Mouse (Mus musculus): ENCODE measurements around the gene Usp34. TPM values are rescaled to one million over a fixed set of nuclear protein-coding genes. Genes with fewer than 3 reads are reported as not detected.

Gene Usp34
- 44.6 and 46.2 TPM in 2 replicates for polyA plus RNA-seq (2014; fragmentation: Nextera tagmentation; extraction: Ambion mirVana)

- peak within 1 kb of the TSS; percentile 93 for H3K9ac ChIP-seq (replicated peaks; ENCODE audit: low read depth, low read length)
- H3K9me3 ChIP-seq (ENCODE audit: control insufficient read depth, low read depth, low read length) = no peaks in the 10 kb centered on the region
- H3K27me3 ChIP-seq (ENCODE audit: control insufficient read depth, insufficient read depth, low read length) = no peaks in the 10 kb centered on the region
- WGBS = under 1% methylated on average over 63 of the region's 80 CpGs
- ATAC-seq (ENCODE audit: insufficient number of reproducible peaks, insufficient read depth, low FRiP score, low read depth) = no peak; the same call in 1 of the 2 replicates
- H3K4me3 ChIP-seq (ENCODE audit: low read depth, low read length) = peak within 1 kb of the TSS; percentile 80
- no peaks in the 10 kb centered on the region for H3K36me3 ChIP-seq (ENCODE audit: control insufficient read depth, insufficient read depth, low read length)
- H3K27ac ChIP-seq (ENCODE audit: low read length) = peak within 1 kb of the TSS; percentile 99
- peaks cover 9% of the 10 kb centered on the region for H3K4me1 ChIP-seq (ENCODE audit: control insufficient read depth, insufficient read depth, low read length)
- peak within 1 kb of the TSS; percentile 62 for H3K4me2 ChIP-seq (replicated peaks; ENCODE audit: low read depth, low read length)
Observed at GRCm38 (mm10) chr11:23306764-23307565, at the start of gene Usp34. Gene Usp34, plus strand, starts transcription at chr11:23306895.

DNA sequence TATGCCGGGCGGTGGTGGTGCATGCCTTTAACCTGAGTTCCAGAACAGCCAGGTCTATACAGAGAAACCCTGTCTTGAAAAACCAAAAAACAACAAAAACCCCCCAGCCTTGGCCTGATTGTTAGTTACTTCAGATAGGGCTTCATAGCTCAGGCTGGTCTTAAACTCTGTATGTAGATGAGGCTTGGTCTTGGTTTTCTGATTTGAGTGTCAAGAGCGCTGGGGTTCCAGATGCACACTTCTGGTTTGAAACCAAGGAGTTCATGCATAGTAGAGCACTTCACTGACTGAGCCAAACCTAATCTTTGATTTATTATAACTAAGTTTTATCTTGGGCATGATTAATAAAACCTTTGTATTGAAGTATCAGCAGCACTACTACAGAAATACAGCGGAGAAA, 47.6 kb upstream of the Usp34 start:
- WGBS = 89% methylated on average over 4 of the region's 4 CpGs
- no peak overlapping the region for H3K4me3 ChIP-seq (ENCODE audit: low read depth, low read length)
- ATAC-seq (ENCODE audit: insufficient number of reproducible peaks, insufficient read depth, low FRiP score, low read depth) = no peak
- no peak overlapping the region for H3K9ac ChIP-seq (replicated peaks; ENCODE audit: low read depth, low read length)
- no peak overlapping the region for H3K27ac ChIP-seq (ENCODE audit: low read length)
- H3K36me3 ChIP-seq (ENCODE audit: control insufficient read depth, insufficient read depth, low read length) = peaks cover 18% of the 10 kb centered on the region
- H3K4me1 ChIP-seq (ENCODE audit: control insufficient read depth, insufficient read depth, low read length) = peaks cover 15% of the 10 kb centered on the region; the same call in 1 of the 2 replicates
- H3K27me3 ChIP-seq (ENCODE audit: control insufficient read depth, insufficient read depth, low read length) = no peaks in the 10 kb centered on the region
- no peaks in the 10 kb centered on the region for H3K9me3 ChIP-seq (ENCODE audit: control insufficient read depth, low read depth, low read length)
- peak overlapping the region; percentile 93; the same call in 1 of the 2 replicates for H3K4me2 ChIP-seq (replicated peaks; ENCODE audit: low read depth, low read length)

DNA sequence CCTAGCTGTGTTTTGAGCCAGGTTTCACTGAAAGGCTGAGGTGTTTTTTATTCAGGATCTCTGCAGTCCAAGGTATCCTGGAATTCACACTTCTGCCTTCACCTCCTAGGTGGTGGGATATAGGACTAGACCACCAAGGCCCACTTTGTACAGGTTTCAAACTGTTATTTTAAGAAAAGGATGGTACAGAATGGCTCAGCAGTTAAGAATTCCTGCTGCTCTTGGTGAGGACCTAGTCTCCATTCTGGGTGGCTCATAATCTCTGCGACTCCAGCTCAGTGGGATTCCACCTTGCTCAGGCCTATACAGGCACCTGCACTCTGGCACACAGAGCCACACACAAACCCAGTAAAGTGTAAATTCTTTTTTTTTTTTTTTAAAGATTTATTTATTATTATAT, 47.2 kb upstream of the Usp34 start:
- H3K27ac ChIP-seq (ENCODE audit: low read length) = no peak overlapping the region
- H3K36me3 ChIP-seq (ENCODE audit: control insufficient read depth, insufficient read depth, low read length) = peaks cover 21% of the 10 kb centered on the region
- ATAC-seq (ENCODE audit: insufficient number of reproducible peaks, insufficient read depth, low FRiP score, low read depth) = no peak
- H3K4me1 ChIP-seq (ENCODE audit: control insufficient read depth, insufficient read depth, low read length) = peaks cover 15% of the 10 kb centered on the region; the same call in 1 of the 2 replicates
- no peaks in the 10 kb centered on the region for H3K9me3 ChIP-seq (ENCODE audit: control insufficient read depth, low read depth, low read length)
- H3K27me3 ChIP-seq (ENCODE audit: control insufficient read depth, insufficient read depth, low read length) = no peaks in the 10 kb centered on the region
- WGBS = 74% methylated on average over 1 of the region's 1 CpGs
- H3K9ac ChIP-seq (replicated peaks; ENCODE audit: low read depth, low read length) = no peak overlapping the region
- no peak overlapping the region for H3K4me2 ChIP-seq (replicated peaks; ENCODE audit: low read depth, low read length)
- no peak overlapping the region for H3K4me3 ChIP-seq (ENCODE audit: low read depth, low read length)

- H3K4me2 ChIP-seq (replicated peaks; ENCODE audit: low read depth, low read length) = no peak overlapping the region
- WGBS = 86% methylated on average over 1 of the region's 1 CpGs
Observed at GRCm38 (mm10) chr11:23260186-23260585, 46.5 kb upstream of the Usp34 start.

DNA sequence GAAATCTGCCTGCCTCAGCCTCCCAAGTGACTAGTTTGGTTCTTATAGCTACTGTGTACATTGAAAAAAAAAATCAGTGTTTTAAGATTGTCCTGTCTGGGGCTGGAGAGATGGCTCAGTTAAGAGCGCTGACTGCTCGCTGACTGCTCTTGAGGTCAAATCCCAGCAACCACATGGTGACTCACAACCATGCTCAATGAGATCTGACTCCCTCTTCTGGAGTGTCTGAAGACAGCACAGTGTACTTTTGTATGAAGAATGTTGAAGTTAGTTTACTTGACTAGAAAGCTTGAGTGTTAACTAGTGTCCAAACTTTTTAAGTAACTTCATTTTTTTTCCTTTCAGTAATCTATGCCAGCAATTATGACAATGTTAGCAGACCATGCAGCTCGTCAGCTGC, 45.2 kb upstream of the Usp34 start:
- no peak overlapping the region for H3K9ac ChIP-seq (replicated peaks; ENCODE audit: low read depth, low read length)
- no peak overlapping the region for H3K4me3 ChIP-seq (ENCODE audit: low read depth, low read length)
- peaks cover 40% of the 10 kb centered on the region for H3K36me3 ChIP-seq (ENCODE audit: control insufficient read depth, insufficient read depth, low read length)
- no peak overlapping the region for H3K27ac ChIP-seq (ENCODE audit: low read length)
- H3K4me2 ChIP-seq (replicated peaks; ENCODE audit: low read depth, low read length) = no peak overlapping the region
- no peaks in the 10 kb centered on the region for H3K27me3 ChIP-seq (ENCODE audit: control insufficient read depth, insufficient read depth, low read length)
- no peaks in the 10 kb centered on the region for H3K9me3 ChIP-seq (ENCODE audit: control insufficient read depth, low read depth, low read length)
- WGBS = 76% methylated on average over 3 of the region's 3 CpGs
- peaks cover 12% of the 10 kb centered on the region; the same call in 1 of the 2 replicates for H3K4me1 ChIP-seq (ENCODE audit: control insufficient read depth, insufficient read depth, low read length)
- ATAC-seq (ENCODE audit: insufficient number of reproducible peaks, insufficient read depth, low FRiP score, low read depth) = no peak

More at GRCm38 (mm10) chr11:23260186-23260585, 46.5 kb upstream of the Usp34 start:
- Histone ChIP-seq H3K27me3 (ENCODE audit: control insufficient read depth, insufficient read depth, low read length) (no peaks in the 10 kb centered on the region), H3K27ac (ENCODE audit: low read length) (no peak overlapping the region), H3K4me1 (ENCODE audit: control insufficient read depth, insufficient read depth, low read length) (peaks cover 12% of the 10 kb centered on the region; the same call in 1 of the 2 replicates), H3K9me3 (ENCODE audit: control insufficient read depth, low read depth, low read length) (no peaks in the 10 kb centered on the region), H3K4me3 (ENCODE audit: low read depth, low read length) (no peak overlapping the region), H3K36me3 (ENCODE audit: control insufficient read depth, insufficient read depth, low read length) (peaks cover 28% of the 10 kb centered on the region), H3K9ac (replicated peaks; ENCODE audit: low read depth, low read length) (no peak overlapping the region)
- no peak for ATAC-seq (ENCODE audit: insufficient number of reproducible peaks, insufficient read depth, low FRiP score, low read depth)

- no peak overlapping the region for H3K27ac ChIP-seq (ENCODE audit: low read length)
- H3K36me3 ChIP-seq (ENCODE audit: control insufficient read depth, insufficient read depth, low read length) = peaks cover 59% of the 10 kb centered on the region
- no peak for ATAC-seq (ENCODE audit: insufficient number of reproducible peaks, insufficient read depth, low FRiP score, low read depth)
Observed at GRCm38 (mm10) chr11:23264949-23265348, 41.7 kb upstream of the Usp34 start.

DNA sequence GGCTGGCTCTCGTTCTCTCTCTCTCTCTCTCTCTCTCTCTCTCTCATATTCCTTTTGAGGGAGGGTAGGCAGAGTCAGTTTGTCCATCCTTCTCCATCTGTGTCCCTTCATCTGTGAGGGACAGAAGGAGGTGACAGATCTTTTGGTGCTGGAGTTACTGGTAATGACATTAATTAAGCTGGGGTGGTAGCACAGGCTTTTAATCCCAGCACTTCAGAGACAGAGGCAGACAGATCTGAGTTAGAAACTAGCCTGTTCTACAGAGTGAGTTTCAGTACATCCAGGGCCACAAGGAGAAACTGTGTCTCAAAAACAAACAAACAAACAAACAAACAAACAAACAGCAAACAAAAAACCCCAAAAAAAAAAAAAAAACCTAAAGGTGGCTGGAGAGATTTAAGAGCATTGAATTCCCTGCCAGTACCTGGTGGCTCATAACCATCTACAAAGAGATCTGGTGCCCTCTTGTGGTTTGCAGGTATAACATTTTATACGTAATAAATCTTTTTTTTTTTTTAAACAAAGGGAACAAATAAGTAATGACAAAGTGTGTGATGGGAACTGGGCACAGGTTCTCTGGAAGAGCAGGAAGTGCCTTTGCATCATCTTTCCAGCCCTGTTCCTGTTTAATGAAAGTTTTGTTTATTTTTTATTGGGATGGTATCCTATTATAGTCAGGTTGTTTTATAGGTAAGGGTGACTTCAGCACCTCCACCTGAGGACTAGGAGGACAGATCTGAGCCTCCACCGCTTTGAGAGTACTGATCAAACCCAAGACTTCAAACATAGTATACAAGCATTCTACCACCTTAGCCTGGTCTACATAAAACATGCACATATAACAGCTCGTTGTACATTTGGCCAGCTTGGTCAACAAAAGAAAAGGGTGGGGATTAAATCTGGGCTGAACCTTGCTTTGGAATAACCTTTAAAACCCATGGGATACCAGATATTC, 34.6 kb upstream of the Usp34 start:
- Histone ChIP-seq H3K9me3 (ENCODE audit: control insufficient read depth, low read depth, low read length) (no peaks in the 10 kb centered on the region), H3K27ac (ENCODE audit: low read length) (no peak overlapping the region), H3K27me3 (ENCODE audit: control insufficient read depth, insufficient read depth, low read length) (no peaks in the 10 kb centered on the region), H3K4me3 (ENCODE audit: low read depth, low read length) (no peak overlapping the region), H3K4me1 (ENCODE audit: control insufficient read depth, insufficient read depth, low read length) (no peaks in the 10 kb centered on the region), H3K4me2 (replicated peaks; ENCODE audit: low read depth, low read length) (no peak overlapping the region), H3K36me3 (ENCODE audit: control insufficient read depth, insufficient read depth, low read length) (peaks cover 79% of the 10 kb centered on the region), H3K9ac (replicated peaks; ENCODE audit: low read depth, low read length) (no peak overlapping the region)
- ATAC-seq (ENCODE audit: insufficient number of reproducible peaks, insufficient read depth, low FRiP score, low read depth) = no peak
- 76% methylated on average over 4 of the region's 4 CpGs for WGBS

More at GRCm38 (mm10) chr11:23264949-23265348, 41.7 kb upstream of the Usp34 start:
- Histone ChIP-seq H3K4me1 (ENCODE audit: control insufficient read depth, insufficient read depth, low read length) (no peaks in the 10 kb centered on the region), H3K9ac (replicated peaks; ENCODE audit: low read depth, low read length) (no peak overlapping the region), H3K4me3 (ENCODE audit: low read depth, low read length) (no peak overlapping the region), H3K4me2 (replicated peaks; ENCODE audit: low read depth, low read length) (no peak overlapping the region), H3K9me3 (ENCODE audit: control insufficient read depth, low read depth, low read length) (no peaks in the 10 kb centered on the region), H3K27me3 (ENCODE audit: control insufficient read depth, insufficient read depth, low read length) (no peaks in the 10 kb centered on the region)

GRCm38 (mm10) chr11:23275780-23276179, 30.9 kb upstream of the Usp34 start:
- H3K4me3 ChIP-seq (ENCODE audit: low read depth, low read length) = no peak overlapping the region
- H3K9ac ChIP-seq (replicated peaks; ENCODE audit: low read depth, low read length) = no peak overlapping the region
- H3K4me2 ChIP-seq (replicated peaks; ENCODE audit: low read depth, low read length) = no peak overlapping the region
- H3K27me3 ChIP-seq (ENCODE audit: control insufficient read depth, insufficient read depth, low read length) = no peaks in the 10 kb centered on the region
- no peaks in the 10 kb centered on the region for H3K4me1 ChIP-seq (ENCODE audit: control insufficient read depth, insufficient read depth, low read length)
- no peak overlapping the region for H3K27ac ChIP-seq (ENCODE audit: low read length)
- 72% methylated on average over 3 of the region's 3 CpGs for WGBS
- peaks cover 88% of the 10 kb centered on the region for H3K36me3 ChIP-seq (ENCODE audit: control insufficient read depth, insufficient read depth, low read length)
- no peaks in the 10 kb centered on the region for H3K9me3 ChIP-seq (ENCODE audit: control insufficient read depth, low read depth, low read length)
- no peak for ATAC-seq (ENCODE audit: insufficient number of reproducible peaks, insufficient read depth, low FRiP score, low read depth)
